Mouse (Mus musculus) hindbrain, embryonic 12.5 days (tissue): ENCODE data around the gene Epha6. TPM values are rescaled to one million over a fixed set of nuclear protein-coding genes. Genes with fewer than 3 reads are reported as not detected.

Source experiments
- ATAC-seq: fragments of 200-750 bp; cut with Nextera tagmentation; 2 replicates; pipeline ENCODE4 v1.8.0; 2017; ENCODE audit warnings: moderate TSS enrichment; ENCODE audit not compliant: low FRiP score
- H3K27ac ChIP-seq: fragments of 300-500 bp; sonication (generic); 2 replicates; pipeline ENCODE4 v1.5.1; 2016; ENCODE audit warnings: mild to moderate bottlenecking
- H3K27me3 ChIP-seq: fragments of 300-500 bp; sonication (generic); 2 replicates; pipeline ENCODE4 v1.6.1; 2016; ENCODE audit warnings: mild to moderate bottlenecking
- H3K36me3 ChIP-seq: fragments of 300-500 bp; sonication (generic); 2 replicates; pipeline ENCODE4 v1.6.1; 2016; ENCODE audit warnings: mild to moderate bottlenecking
- H3K4me1 ChIP-seq: fragments of 300-500 bp; sonication (generic); 2 replicates; pipeline ENCODE4 v1.6.1; 2016
- H3K4me2 ChIP-seq: fragments of 300-500 bp; sonication (generic); replicated peaks from 2 replicates; pipeline ENCODE4 v1.6.1; 2016; ENCODE audit warnings: mild to moderate bottlenecking
- H3K4me3 ChIP-seq: fragments of 300-500 bp; sonication (generic); 2 replicates; pipeline ENCODE4 v1.5.1; 2016; ENCODE audit warnings: mild to moderate bottlenecking
- H3K9ac ChIP-seq: fragments of 300-500 bp; sonication (generic); 2 replicates; pipeline ENCODE4 v1.6.1; 2016; ENCODE audit warnings: mild to moderate bottlenecking, moderate library complexity
- H3K9me3 ChIP-seq: fragments of 300-500 bp; sonication (generic); replicated peaks from 2 replicates; pipeline ENCODE4 v1.6.1; 2016; ENCODE audit warnings: mild to moderate bottlenecking
- WGBS: fragments of 180-500 bp; shearing (Covaris S2); methylation state at CpG from one replicate; pipeline ENCODE4 v1.1.7; 2016; 5-methylcytosine and 5-hydroxymethylcytosine counted together
- microRNA-seq: library from miRNA; unstranded; fragments of <30 nt; microRNA quantifications from one replicate; pipeline ENCODE4, GENCODE M21; 2017
- polyA plus RNA-seq: library from polyadenylated mRNA; unstranded; fragments of >200 nt; fragmentation: Nextera tagmentation; extraction: Ambion mirVana; gene quantifications from 2 replicates; pipeline ENCODE4 v1.2.1, GENCODE M21; 2016

Epha6 gene
- polyA plus RNA-seq, 1 experiment from 2014 or later = 4.2 TPM

- H3K27me3 ChIP-seq = no peaks in the 10 kb centered on the region
- ATAC-seq = peak; percentile 90
- H3K4me3 ChIP-seq = peak overlapping the region; percentile 13; the same call in 1 of the 2 replicates
- WGBS = 30% methylated on average over 15 of the region's 15 CpGs
- H3K27ac ChIP-seq = peak overlapping the region; percentile 48; the same call in 1 of the 2 replicates
- no peaks in the 10 kb centered on the region for H3K36me3 ChIP-seq
- no peaks in the 10 kb centered on the region for H3K9me3 ChIP-seq
- H3K4me2 ChIP-seq = peak overlapping the region; percentile 44
- no peak overlapping the region for H3K9ac ChIP-seq
- peaks cover 18% of the 10 kb centered on the region for H3K4me1 ChIP-seq
These were observed 1001.1 kb downstream of the Epha6 start for GRCm38 (mm10) chr16:59604078-59604781.

Small RNA genes lying within 50 kb of the gene (microRNA-seq; reads per million reads assigned to microRNA genes)
- not detected for gene Gm24755
